Mouse (Mus musculus): Measurements from ENCODE around the gene Pard3. TPM values are rescaled to one million over a fixed set of nuclear protein-coding genes. Genes with fewer than 3 reads are reported as not detected.

The Pard3 gene
- total RNA-seq (2021): 10 to 100 TPM; 16.4 to 21.6 TPM
- long read RNA-seq, experiment 1, partial matches to known transcripts: 1 of 4 reads
- long read RNA-seq, experiment 1, other reads (novel, unspliced or antisense): 3 of 4 reads
- long read RNA-seq, experiment 2, full-length matches to known transcripts: 1 of 7 reads
- long read RNA-seq, experiment 2, partial matches to known transcripts: 2 of 7 reads
- long read RNA-seq, experiment 2, other reads (novel, unspliced or antisense): 4 of 7 reads

DNA sequence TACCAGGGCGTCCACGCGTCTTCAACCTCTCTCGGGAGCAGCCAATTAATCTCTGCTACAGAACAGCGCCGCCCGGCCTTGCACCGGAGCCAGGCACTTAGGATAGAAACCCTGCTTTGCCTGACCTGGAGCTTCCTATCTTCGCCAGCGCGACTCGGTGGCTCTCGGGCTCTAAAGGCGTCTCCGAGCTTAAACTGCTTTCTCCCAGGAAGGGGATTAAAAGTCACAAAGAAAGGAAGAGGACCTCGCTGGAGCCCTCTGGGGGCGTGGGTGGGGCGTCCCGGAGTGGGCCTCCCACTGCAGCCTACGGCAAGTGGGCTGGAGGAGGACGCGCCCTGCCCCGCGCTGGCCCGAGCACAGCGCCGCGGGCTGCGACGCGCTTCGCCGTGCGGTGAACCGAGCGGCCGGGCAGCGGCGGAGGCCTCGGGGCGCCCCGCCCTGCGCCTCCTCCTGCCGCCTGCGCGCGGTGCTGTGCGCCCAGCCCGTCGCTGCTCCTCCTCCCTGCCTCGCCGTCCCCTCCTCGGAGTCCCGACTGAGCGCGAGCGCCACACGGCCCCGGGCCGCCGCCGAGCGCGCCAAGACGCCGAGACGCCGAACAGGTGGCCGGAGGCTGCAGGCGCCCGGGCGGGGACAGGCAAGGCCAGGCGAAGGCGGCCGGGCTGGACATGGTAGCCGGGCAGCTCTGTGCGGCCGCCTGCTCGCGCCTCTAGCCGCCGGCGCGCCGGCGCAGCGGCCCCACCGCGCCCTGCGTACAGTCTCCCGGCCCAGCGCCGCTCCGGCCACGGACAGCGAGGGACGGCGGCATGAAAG is at the start of gene Pard3:
Gene Pard3, plus strand, starts transcription at position 343 of the 810 bp plus-strand sequence.
- DNase-seq (ENCODE audit: low spot score in 2 of 2): peak; percentile 47 to 65

DNA sequence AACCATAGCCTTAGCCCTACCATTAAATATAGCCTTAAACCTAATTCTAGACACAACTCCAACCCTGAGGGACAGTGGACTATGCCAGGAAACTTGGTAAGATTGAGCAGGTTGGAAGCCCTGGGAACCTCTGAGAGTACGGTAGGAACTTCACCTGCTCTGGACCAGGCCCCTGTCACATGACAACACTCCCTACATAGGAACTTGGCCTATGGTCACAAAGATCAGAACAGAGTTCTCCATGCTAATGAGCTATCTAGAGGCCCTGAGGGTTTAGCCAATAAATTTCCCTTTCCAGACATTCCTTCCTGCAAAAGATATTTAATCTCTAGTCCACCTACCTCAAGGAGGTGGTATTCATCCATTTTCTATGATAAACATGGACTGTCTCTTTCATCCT is 41.9 kb upstream of the Pard3 start:
- no peak for DNase-seq (ENCODE audit: low spot score in 2 of 2)

DNA sequence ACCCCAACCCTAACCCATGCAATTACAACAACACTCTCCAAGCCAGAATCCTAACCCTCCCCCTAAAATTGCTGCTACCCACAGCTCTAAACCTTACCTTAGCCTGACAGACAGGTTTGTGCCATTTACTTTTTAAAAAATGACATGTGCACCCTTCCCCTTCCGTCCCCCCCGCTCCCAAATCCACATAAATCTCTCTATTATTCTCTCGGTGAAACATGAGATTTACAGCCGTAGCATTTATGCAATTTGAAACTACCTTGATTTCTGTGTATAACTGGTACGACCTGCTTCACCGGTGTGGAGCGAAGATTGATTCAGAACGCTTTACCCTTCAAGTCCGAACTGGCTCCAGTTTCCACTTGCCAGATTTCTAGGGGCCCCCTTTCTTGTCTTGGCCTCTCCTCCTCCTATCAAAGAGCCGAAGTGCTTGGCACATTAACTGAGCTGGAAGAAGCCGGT is 38.4 kb upstream of the Pard3 start:
- no peak for DNase-seq (ENCODE audit: low spot score in 2 of 2)

DNA sequence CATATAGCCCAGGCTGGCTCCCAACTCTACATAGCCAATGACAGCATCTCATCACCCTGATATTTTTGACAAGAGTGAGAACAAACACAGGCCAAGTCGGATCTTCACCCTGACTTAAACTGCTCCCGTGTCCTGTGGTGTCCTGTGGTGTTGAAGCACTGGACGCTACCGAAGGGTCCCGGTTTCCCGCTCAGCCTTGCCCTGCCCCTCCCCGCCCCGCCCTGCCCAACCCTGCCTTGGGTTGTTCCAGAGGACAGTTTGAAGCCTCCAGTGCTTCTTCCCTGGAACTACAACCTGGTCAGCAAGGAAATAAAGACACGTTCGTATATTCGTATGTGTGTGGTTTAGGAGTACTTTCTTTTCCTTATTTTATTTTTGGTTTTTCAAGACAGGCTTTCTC is 37.9 kb upstream of the Pard3 start:
- no peak for DNase-seq (ENCODE audit: low spot score in 2 of 2)

DNA sequence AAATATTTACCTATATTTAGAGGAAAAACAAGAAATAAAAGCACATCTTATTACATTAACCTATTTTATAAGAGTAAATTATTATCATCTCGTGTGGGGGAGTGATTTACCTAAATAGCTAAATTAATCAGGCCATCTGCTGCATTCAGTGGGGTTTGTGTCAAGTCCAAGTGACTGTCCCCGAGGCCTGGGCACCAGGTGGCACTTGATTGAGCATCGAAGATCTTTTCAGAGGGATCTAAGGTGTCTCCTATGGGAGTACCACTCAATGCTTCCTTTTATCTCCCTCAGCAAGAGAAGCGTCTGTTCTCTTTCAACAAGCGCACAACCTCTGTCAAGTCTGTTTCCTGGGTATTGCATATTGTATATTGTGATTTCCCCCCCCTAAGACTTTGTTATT is 32.2 kb upstream of the Pard3 start:
- no peak for DNase-seq (ENCODE audit: low spot score in 2 of 2)

DNA sequence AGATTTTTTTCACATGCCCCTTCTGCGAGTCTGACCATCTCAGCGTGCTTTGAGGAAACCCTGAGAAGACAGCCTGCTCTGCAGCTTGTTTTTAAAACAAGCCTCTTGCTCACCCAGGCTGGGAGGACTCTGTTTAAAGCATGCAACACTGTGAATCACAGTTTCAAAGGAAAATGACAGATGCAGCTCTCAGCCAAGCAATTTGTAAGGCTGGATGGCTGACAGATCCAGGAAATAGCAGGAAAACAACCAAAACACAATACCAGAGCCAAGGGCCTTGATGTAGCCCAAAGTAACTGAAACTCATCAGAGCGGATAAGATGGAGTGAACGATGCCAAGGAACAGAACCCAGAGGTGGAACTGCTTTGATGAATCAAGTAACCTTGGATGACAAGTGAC is 24.8 kb upstream of the Pard3 start:
- peak in 1 of 2 experiments; percentile 3 for DNase-seq (ENCODE audit: low spot score in 2 of 2)

DNA sequence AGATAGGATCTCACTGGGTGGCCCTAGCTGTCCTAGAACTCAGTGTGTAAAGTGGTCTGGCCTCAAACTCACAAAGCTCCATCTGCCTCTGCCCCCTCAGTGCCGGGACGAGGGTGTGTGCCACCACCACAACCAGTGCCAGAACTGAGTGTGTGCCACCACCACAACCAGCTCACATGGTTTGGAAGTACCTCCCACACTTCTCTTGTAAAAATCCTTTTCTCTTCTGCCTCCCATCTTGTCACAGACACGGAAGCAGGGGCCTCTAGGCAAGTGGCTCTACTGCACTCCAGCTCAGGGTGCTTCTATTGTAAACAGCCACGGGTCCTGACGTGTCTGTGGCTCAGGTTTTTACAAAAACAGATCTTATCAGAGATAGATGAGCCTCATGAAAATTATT is 13.7 kb upstream of the Pard3 start:
- DNase-seq (ENCODE audit: low spot score in 2 of 2): no peak

DNA sequence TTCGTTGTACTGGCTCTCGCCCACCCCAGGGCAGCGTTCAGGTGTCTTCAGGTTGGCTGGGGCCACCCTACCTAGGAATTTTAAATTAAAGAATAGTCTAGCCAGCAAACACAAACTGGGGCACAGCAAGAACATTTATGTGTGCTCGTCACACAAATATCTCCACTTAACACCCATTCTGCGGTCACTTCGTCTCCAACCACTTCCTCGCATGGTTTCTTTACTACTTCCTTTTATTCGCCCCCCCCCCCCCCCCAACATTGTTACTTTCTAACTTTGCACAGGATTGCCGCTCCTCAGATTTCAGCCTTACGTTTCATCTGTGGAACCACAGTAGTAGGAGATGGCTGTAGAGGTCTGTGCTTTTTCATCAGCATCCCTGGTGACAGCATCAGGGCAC is 11.6 kb upstream of the Pard3 start:
- DNase-seq (ENCODE audit: low spot score in 2 of 2): no peak

DNA sequence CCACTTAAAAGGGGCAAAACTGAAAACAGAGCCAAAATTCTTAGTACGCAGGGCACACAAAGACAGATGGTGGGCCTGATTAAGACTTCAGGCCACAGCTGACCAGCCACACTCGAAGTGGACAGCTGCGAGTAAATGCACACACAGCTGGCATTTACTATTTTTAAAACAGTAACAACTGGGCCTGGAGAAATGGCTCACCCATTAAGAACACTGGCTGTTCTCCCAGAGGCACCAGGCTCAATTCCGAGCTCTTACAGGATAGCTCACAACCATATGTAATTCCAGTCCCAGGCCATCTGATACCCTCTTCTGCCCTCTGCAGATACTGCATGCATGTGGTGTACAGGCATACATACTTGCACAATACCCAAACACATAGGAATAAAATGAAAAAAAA is 8.6 kb upstream of the Pard3 start:
- DNase-seq (ENCODE audit: low spot score in 2 of 2): no peak

DNA sequence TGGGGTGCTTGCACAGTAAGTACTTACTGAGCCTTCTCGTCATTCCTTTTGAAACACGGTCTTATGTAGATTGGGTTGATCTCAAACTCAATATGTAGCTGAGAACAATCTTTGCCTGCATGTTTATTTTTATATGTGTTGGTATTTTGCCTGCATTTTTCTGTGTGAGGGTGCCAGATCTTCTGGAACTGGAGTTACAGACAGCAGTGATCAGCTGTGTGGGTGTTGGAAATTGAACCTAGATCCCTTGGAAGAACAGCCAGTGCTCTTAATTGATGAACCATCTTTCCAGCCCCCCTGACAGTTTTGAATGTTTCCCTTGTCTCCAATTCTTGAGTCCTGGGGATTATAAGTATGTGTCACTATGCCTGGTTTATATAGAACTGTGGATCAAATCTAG is 4.9 kb upstream of the Pard3 start:
- no peak for DNase-seq (ENCODE audit: low spot score in 2 of 2)

DNA sequence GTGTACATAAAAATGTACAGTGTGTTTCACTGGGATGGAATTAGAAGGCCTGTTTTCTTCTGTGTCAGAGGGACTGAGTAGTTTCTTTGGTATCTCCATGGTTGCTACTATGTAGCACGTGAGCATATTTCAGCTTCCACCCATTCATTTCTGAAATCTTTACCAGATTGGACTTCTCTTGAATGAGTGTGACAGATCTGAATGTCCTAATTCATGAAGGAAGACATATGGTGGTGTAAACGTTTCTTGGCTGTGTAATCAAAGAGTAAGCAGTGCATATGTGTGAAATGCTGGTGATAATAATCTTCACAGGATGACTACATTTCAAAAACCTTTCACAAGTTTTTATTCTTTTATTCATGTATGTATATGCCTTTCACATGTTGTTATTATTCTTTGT is 3.9 kb upstream of the Pard3 start:
- DNase-seq (ENCODE audit: low spot score in 2 of 2): no peak

DNA sequence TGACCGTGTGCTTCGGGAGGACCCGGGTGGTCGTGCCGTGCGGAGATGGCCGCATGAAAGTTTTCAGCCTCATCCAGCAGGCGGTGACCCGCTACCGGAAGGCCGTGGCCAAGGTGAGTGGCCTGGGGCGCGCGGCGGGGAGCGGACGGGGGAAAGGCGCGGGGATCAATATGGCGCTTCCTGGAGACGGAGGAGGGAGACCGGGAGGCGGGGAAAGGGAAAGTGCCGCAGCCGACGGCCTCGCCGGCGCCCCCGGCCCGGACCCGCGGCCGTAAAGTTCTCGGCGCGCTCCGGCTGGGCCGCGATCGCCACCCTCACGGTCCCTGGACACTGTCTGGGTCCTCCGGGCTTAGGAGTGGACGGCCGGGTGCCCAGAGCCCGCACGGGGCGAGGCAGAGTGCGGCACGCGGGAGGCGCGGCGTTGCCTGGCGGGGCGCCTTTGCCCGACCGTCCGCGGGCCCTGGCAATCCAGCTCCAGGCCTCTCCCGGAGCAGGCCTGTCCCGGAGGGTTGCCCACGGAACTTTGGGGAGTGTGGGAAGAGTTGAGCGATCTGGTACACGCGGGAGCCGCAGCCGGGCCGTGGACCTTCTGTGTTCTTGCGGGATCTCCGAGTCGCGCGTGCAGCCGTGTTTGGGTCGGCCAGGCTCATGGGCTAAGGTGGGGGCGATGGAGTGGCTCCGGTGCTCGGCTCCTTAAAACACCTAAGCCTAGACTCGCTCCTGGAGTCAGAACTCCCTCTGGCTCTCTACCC is 844 bp downstream of the Pard3 start:
- DNase-seq (ENCODE audit: low spot score in 2 of 2): peak; percentile 19 to 29

DNA sequence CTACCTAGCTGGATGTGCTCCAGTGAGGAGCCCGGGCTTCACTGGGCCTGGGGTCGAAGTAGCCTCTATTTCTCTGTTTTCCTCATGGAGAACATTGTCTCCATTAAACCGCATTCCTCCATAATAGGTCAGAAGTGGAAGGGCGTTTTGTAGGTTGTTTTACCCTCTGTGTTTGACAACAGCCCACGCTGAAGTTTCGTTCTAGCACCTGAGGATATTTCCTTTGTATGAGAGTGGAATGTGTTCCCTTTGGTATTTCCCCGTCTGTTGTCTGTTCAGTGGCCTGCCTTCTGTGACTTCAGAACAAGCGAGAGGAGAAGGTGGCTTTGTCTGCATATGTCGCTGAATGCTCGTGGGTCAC is 1.4 kb downstream of the Pard3 start:
- no peak for DNase-seq (ENCODE audit: low spot score in 2 of 2)

DNA sequence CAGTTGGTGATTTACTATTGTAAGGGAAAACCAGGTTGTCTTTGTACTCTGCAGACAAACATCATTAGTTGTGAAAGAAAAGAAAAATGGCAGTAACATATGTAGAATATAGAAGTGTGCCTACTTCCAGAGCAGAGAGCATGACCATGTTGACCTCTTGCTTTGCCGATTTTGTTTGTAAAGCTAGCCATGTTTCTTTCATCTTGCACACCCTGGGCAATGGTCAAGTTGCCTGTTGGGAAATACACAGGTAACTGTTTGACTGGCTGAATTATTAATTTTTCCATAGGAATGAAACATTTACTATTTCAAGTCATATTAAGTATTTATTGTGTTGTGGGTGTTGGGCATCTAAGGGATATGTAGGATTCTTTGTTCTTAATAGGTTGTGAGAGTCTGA is 2.1 kb downstream of the Pard3 start:
- no peak for DNase-seq (ENCODE audit: low spot score in 2 of 2)

DNA sequence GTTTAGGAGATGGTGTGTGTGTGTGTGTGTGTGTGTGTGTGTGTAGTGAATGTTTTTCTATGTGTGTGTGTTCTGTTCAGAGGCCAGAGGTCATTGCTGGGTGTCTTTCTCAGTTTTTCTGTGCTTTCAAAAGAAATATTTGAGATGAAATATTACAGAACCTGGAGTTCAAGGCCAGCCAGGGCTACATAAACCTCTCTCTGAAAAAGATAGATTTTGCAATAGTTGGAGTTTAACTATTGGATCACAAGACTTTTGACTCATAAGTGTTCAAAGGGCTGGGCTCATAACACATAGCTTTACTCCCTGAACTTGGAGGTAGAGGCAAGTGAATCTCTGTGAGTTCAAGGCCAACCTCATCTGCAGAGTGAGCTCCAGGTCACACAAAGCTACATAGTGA is 2.8 kb downstream of the Pard3 start:
- no peak for DNase-seq (ENCODE audit: low spot score in 2 of 2)

DNA sequence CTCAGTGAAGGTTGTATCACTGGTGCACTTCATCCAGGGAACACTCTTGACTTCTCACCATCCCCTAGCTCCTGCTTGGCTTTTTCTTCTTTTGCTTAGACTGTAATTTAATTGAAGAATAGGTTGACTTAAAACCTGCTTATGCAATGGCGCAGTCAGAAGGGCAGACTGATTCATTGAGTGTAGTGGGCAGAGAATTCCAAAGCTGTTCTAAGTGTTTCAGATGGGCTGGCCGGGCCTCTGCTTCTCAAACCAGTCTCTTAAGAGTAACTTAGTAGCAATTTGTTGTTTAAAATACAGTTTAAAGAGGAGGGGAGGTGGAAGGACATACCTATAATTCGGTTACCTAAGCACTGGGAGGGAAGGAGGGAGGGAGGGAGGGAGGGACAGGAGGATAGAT is 5.0 kb downstream of the Pard3 start:
- DNase-seq (ENCODE audit: low spot score in 2 of 2): no peak

DNA sequence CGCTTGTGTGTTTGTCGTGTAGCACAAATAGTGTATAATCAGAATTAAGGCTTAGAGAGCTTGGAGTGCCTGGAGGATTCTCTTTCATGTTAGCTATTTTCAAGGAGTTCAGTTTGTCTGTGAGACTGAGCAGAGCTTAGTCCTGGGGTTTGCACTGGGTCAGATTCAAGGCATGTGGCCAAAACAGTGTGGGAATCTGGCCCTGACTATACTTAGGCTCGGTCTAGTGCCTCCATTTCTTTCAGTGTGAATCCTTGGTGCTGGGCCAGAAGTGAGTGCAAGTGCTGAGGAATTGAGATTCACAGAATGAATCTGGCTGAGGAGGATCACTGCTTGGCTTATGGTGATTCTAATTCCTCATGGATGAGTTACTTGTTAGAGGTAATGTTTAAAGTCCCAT is 6.5 kb downstream of the Pard3 start:
- DNase-seq (ENCODE audit: low spot score in 2 of 2): no peak

DNA sequence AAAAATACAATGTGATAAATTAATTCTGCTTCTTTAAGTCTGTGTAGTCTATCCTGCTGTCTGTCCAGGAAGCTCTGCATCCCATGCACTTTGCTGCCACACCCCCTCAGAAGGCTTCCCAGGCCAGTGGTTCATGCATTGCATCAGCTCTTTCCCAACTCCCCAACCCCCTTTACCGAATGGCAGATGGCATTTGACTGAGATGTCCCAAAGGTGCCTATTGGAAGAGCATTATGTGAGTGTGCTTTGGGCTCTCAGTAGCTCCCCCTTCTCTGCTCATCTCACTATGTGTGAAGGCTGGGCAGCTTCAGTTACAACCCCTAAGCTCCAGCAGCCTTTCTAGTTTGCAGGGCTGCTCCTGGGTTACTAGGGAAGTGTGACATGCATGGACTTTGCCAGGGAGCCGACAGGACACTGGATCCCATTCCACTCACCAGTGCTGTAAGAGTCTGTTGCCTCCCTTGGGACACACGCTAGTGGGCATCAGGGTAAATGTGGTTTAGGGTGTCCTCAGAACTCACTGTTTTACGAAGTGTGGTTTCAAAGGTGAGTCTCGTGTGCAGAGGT is 9.4 kb downstream of the Pard3 start:
- DNase-seq (ENCODE audit: low spot score in 2 of 2): no peak

DNA sequence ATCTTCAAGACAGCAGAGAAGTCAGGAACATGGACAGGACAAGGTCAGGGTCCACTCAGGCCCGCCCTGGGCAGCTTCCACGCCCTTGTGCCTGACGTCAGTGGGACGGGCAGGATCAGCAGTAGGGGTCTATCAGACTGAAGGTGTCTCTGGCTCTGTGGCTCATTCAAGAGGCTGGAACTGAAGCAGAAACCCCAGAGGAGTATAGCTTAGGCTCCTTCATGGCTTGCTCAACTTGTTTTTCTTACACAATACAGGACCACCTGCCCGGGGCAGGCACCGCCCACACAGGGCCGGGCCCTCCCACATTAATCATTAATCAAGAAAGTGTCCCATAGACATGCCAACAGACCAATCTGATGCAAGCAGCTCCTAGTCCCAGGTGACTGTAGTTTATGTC is 12.8 kb downstream of the Pard3 start:
- DNase-seq (ENCODE audit: low spot score in 2 of 2): no peak

DNA sequence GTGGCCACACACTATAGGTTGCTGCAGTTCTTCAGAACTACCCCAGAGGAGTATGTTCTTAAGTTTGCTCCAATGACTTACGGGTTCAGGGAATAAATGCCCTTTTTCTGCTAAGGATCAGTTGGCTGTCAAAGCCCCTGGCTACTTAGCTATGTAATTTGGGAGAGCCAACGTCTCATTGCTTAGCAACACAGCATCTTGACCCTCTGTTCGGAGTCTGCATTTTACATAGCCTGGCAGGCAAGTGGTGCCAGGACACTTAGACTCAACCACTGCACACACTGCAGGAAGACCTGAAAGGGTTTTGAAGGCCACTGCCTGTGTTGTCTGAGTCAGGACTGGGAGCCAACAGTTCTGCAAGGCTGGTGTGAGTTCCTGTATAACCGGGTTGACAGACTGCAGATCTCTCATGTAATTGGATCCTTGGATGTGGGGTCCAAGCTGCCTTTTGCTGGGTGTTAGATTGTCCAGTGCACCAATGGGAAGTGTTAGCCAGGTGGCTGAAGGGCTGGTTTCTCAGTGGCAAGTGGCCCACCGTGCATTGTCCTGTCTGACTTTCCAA is 15.6 kb downstream of the Pard3 start:
- no peak for DNase-seq (ENCODE audit: low spot score in 2 of 2)

DNA sequence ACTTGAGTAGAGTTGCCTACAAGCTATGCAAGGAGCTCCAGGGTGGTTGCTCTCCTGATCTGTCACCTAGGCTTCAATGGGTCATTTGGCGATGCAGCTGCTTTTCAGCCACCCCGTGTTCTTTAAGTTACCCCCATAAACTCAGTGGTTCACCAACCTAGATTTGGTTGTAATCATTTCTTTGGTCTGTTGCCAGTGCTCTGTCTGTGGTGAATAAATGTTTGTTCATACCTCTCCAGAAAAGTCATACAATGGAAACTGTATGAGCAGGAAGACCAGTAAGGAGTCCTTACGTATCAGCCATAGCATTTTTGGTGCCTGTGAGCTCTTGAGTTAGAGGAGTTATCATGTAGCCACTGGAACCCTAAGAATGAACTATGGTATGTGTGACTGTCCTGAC is 17.6 kb downstream of the Pard3 start:
- no peak for DNase-seq (ENCODE audit: low spot score in 2 of 2)

DNA sequence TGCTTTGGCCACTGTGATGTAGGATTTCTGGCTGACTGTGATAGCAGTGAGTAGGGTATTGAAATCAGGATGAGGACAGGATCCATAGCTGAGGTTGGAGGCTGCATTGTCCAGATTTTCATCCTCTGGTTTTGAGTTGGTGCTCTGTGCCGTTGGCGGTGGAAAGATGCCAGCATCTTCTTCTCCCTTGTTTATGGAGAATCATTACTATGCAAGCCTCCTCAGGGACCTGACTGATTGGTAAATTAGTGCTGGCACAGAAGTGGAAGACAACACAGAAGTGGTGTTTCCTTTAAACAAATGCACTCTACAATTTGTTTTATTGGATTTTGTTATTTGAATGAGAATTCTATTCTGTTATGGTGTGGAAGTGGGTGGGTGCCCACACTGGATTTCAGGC is 18.8 kb downstream of the Pard3 start:
- DNase-seq (ENCODE audit: low spot score in 2 of 2): no peak
